Mouse (Mus musculus): ENCODE measurements around the gene Ccr6. TPM values are rescaled to one million over a fixed set of nuclear protein-coding genes. Genes with fewer than 3 reads are reported as not detected.
"Not testable (repeated sequence)": the region's sequence is repeated elsewhere in the genome, so short reads cannot be mapped to it uniquely, and the experiment has no call there.

The Ccr6 gene
- polyA plus RNA-seq, 1 experiment: 3.6 TPM

GRCm38 (mm10) chr17:8244124-8244523, 8.3 kb downstream of the Ccr6 start:
- Histone ChIP-seq H3K27ac (ENCODE audit: insufficient read depth, low read depth, low read length) (no peak overlapping the region), H3K4me3 (ENCODE audit: low read depth, low read length) (no peak overlapping the region), H3K36me3 (ENCODE audit: control insufficient read depth, insufficient read depth, low read length) (no peaks in the 10 kb centered on the region), H3K27me3 (ENCODE audit: control insufficient read depth, insufficient read depth, low read length) (no peaks in the 10 kb centered on the region), H3K4me1 (ENCODE audit: control insufficient read depth, insufficient read depth, insufficient read length, low read length) (peaks cover 3% of the 10 kb centered on the region; the same call in 1 of the 2 replicates)
- WGBS: 44% methylated on average over 2 of the region's 2 CpGs
- no peak for TF ChIP-seq CTCF (IDR thresholded peaks at IDR 0.05; ENCODE audit: extremely low read depth, insufficient read length, insufficient replicate concordance, low read depth, low read length)
- no peak for TF ChIP-seq POLR2A (IDR thresholded peaks at IDR 0.05; ENCODE audit: low read depth, low read length)

GRCm38 (mm10) chr17:8246102-8246754, 10.4 kb downstream of the Ccr6 start:
- H3K36me3 ChIP-seq (ENCODE audit: control insufficient read depth, insufficient read depth, low read length): no peaks in the 10 kb centered on the region
- WGBS: 43% methylated on average over 4 of the region's 4 CpGs
- H3K27ac ChIP-seq (ENCODE audit: insufficient read depth, low read depth, low read length): no peak overlapping the region
- H3K27me3 ChIP-seq (ENCODE audit: control insufficient read depth, insufficient read depth, low read length): no peaks in the 10 kb centered on the region
- H3K4me1 ChIP-seq (ENCODE audit: control insufficient read depth, insufficient read depth, insufficient read length, low read length): peaks cover 3% of the 10 kb centered on the region; the same call in 1 of the 2 replicates
- TF ChIP-seq POLR2A (IDR thresholded peaks at IDR 0.05; ENCODE audit: low read depth, low read length) (no peak), CTCF (IDR thresholded peaks at IDR 0.05; ENCODE audit: extremely low read depth, insufficient read length, insufficient replicate concordance, low read depth, low read length) (no peak)
- H3K4me3 ChIP-seq (ENCODE audit: low read depth, low read length): no peak overlapping the region

GRCm38 (mm10) chr17:8251704-8252103, 15.9 kb downstream of the Ccr6 start:
- TF ChIP-seq CTCF (IDR thresholded peaks at IDR 0.05; ENCODE audit: extremely low read depth, insufficient read length, insufficient replicate concordance, low read depth, low read length) (no peak), POLR2A (IDR thresholded peaks at IDR 0.05; ENCODE audit: low read depth, low read length) (no peak)
- 88% methylated on average over 7 of the region's 7 CpGs for WGBS

GRCm38 (mm10) chr17:8254268-8254667, 18.4 kb downstream of the Ccr6 start:
- H3K36me3 ChIP-seq (ENCODE audit: control insufficient read depth, insufficient read depth, low read length): no peaks in the 10 kb centered on the region
- H3K27me3 ChIP-seq (ENCODE audit: control insufficient read depth, insufficient read depth, low read length): no peaks in the 10 kb centered on the region
- TF ChIP-seq CTCF (IDR thresholded peaks at IDR 0.05; ENCODE audit: extremely low read depth, insufficient read length, insufficient replicate concordance, low read depth, low read length) (no peak), POLR2A (IDR thresholded peaks at IDR 0.05; ENCODE audit: low read depth, low read length) (no peak)
- no peaks in the 10 kb centered on the region for H3K4me1 ChIP-seq (ENCODE audit: control insufficient read depth, insufficient read depth, insufficient read length, low read length)
- no peak overlapping the region for H3K27ac ChIP-seq (ENCODE audit: insufficient read depth, low read depth, low read length)
- no peak overlapping the region for H3K4me3 ChIP-seq (ENCODE audit: low read depth, low read length)

More at GRCm38 (mm10) chr17:8251704-8252103, 15.9 kb downstream of the Ccr6 start:
- Histone ChIP-seq H3K36me3 (ENCODE audit: control insufficient read depth, insufficient read depth, low read length) (no peaks in the 10 kb centered on the region), H3K27me3 (ENCODE audit: control insufficient read depth, insufficient read depth, low read length) (no peaks in the 10 kb centered on the region), H3K4me3 (ENCODE audit: low read depth, low read length) (no peak overlapping the region), H3K4me1 (ENCODE audit: control insufficient read depth, insufficient read depth, insufficient read length, low read length) (no peaks in the 10 kb centered on the region), H3K27ac (ENCODE audit: insufficient read depth, low read depth, low read length) (no peak overlapping the region)

- WGBS: 60% methylated on average over 3 of the region's 3 CpGs
- H3K4me1 ChIP-seq (ENCODE audit: control insufficient read depth, insufficient read depth, insufficient read length, low read length): no peaks in the 10 kb centered on the region
- TF ChIP-seq CTCF (IDR thresholded peaks at IDR 0.05; ENCODE audit: extremely low read depth, insufficient read length, insufficient replicate concordance, low read depth, low read length): no peak
- TF ChIP-seq POLR2A (IDR thresholded peaks at IDR 0.05; ENCODE audit: low read depth, low read length): no peak
- H3K4me3 ChIP-seq (ENCODE audit: low read depth, low read length): no peak overlapping the region
- no peak overlapping the region for H3K27ac ChIP-seq (ENCODE audit: insufficient read depth, low read depth, low read length)
- H3K27me3 ChIP-seq (ENCODE audit: control insufficient read depth, insufficient read depth, low read length): no peaks in the 10 kb centered on the region
- H3K36me3 ChIP-seq (ENCODE audit: control insufficient read depth, insufficient read depth, low read length): no peaks in the 10 kb centered on the region
These were observed 19.1 kb downstream of the Ccr6 start for GRCm38 (mm10) chr17:8254914-8255313.

- H3K27me3 ChIP-seq (ENCODE audit: control insufficient read depth, insufficient read depth, low read length): no peaks in the 10 kb centered on the region
- no peaks in the 10 kb centered on the region for H3K4me1 ChIP-seq (ENCODE audit: control insufficient read depth, insufficient read depth, insufficient read length, low read length)
- H3K4me3 ChIP-seq (ENCODE audit: low read depth, low read length): no peak overlapping the region
- WGBS: 62% methylated on average over 6 of the region's 6 CpGs
- H3K27ac ChIP-seq (ENCODE audit: insufficient read depth, low read depth, low read length): no peak overlapping the region
- no peaks in the 10 kb centered on the region for H3K36me3 ChIP-seq (ENCODE audit: control insufficient read depth, insufficient read depth, low read length)
- TF ChIP-seq CTCF (IDR thresholded peaks at IDR 0.05; ENCODE audit: extremely low read depth, insufficient read length, insufficient replicate concordance, low read depth, low read length): no peak
- TF ChIP-seq POLR2A (IDR thresholded peaks at IDR 0.05; ENCODE audit: low read depth, low read length): no peak
These were observed 19.7 kb downstream of the Ccr6 start for GRCm38 (mm10) chr17:8255583-8255982.

GRCm38 (mm10) chr17:8256982-8257381, 21.1 kb downstream of the Ccr6 start:
- Histone ChIP-seq H3K27me3 (ENCODE audit: control insufficient read depth, insufficient read depth, low read length) (no peaks in the 10 kb centered on the region), H3K4me3 (ENCODE audit: low read depth, low read length) (no peak overlapping the region), H3K36me3 (ENCODE audit: control insufficient read depth, insufficient read depth, low read length) (no peaks in the 10 kb centered on the region), H3K4me1 (ENCODE audit: control insufficient read depth, insufficient read depth, insufficient read length, low read length) (no peaks in the 10 kb centered on the region), H3K27ac (ENCODE audit: insufficient read depth, low read depth, low read length) (no peak overlapping the region)
- TF ChIP-seq POLR2A (IDR thresholded peaks at IDR 0.05; ENCODE audit: low read depth, low read length): no peak
- TF ChIP-seq CTCF (IDR thresholded peaks at IDR 0.05; ENCODE audit: extremely low read depth, insufficient read length, insufficient replicate concordance, low read depth, low read length): no peak
- WGBS: 64% methylated on average over 8 of the region's 8 CpGs

- H3K4me3 ChIP-seq (ENCODE audit: low read depth, low read length); H3K27ac ChIP-seq (ENCODE audit: insufficient read depth, low read depth, low read length); H3K4me1 ChIP-seq (ENCODE audit: control insufficient read depth, insufficient read depth, insufficient read length, low read length); H3K27me3 ChIP-seq (ENCODE audit: control insufficient read depth, insufficient read depth, low read length); H3K36me3 ChIP-seq (ENCODE audit: control insufficient read depth, insufficient read depth, low read length): not testable (repeated sequence)
- WGBS: 13% methylated on average over 7 of the region's 7 CpGs
These were observed 28.8 kb downstream of the Ccr6 start for GRCm38 (mm10) chr17:8264638-8265037.
